Mouse (Mus musculus): ENCODE data around the gene Txndc5.

- TF ChIP-seq USF2 (conservative IDR thresholded peaks at IDR 0.05; ENCODE audit: low read depth, low read length) (no peak), CTCF (conservative IDR thresholded peaks at IDR 0.05 in 1 of 2, IDR thresholded peaks at IDR 0.05 in 1 of 2; ENCODE audit: low read depth in 2 of 2, low read length in 2 of 2) (peak in 1 of 2 experiments; percentile 51; a peak in 2 of 4 replicates), E2F4 (IDR thresholded peaks at IDR 0.05; ENCODE audit: insufficient replicate concordance, low read depth, low read length) (no peak), RCOR1 (conservative IDR thresholded peaks at IDR 0.05; ENCODE audit: low read depth, low read length) (0 out of 2 replicates have a peak, but pooled peaks have one; percentile 69), MXI1 (IDR thresholded peaks at IDR 0.05; ENCODE audit: low read depth, low read length) (no peak), POLR2AphosphoS2 (IDR thresholded peaks at IDR 0.05; ENCODE audit: low read depth, low read length) (no peak), EP300 (IDR thresholded peaks at IDR 0.05; ENCODE audit: low read length) (peak; percentile 90), USF1 (IDR thresholded peaks at IDR 0.05; ENCODE audit: low read depth, low read length) (no peak), POLR2A (IDR thresholded peaks at IDR 0.05; ENCODE audit: low read depth, low read length) (peak; percentile 55), JUN (IDR thresholded peaks at IDR 0.05; ENCODE audit: insufficient read depth, low read depth, low read length) (0 out of 2 replicates have a peak, but pooled peaks have one; percentile 13), TCF12 (IDR thresholded peaks at IDR 0.05; ENCODE audit: low read depth, low read length) (peak; percentile 95), ZC3H11A (IDR thresholded peaks at IDR 0.05; ENCODE audit: low read depth, low read length) (no peak)
Measured at GRCm38 (mm10) chr13:38546754-38547153, 18.1 kb upstream of the Txndc5 start.

Measured in CH12.LX (cell line).